Mouse (Mus musculus) frontal cortex, postnatal 25 days (tissue): ENCODE data around the gene Spaca3.

Source experiments
- DNase-seq, 2 experiments: peaks; one replicate each; pipeline ENCODE4 v3.0.0; 2022; ENCODE audit warnings: low spot score in 2 of 2

The Spaca3 gene

DNA sequence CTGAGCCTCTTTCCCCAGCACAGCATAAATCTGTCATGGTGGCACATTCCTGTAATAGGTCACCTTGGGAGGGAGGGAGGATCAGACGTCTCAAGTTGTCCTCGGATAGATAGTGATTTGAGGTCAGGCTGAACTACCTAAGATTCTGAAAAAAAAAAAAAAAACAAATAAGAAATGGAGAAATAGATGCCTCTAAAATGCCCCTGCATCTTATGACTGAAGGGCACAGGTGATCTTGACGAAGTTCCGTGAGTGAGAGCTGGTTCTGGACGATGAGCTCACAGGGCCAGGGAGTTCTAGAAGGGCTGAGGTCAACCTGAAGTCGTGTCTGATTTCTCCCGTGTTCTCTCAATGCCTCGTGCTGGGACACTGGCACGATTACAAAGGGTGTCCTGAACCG lies at the start of gene Spaca3:
Gene Spaca3, plus strand, starts transcription at position 301 of the 400 bp plus-strand sequence.
- no peak for DNase-seq

DNA sequence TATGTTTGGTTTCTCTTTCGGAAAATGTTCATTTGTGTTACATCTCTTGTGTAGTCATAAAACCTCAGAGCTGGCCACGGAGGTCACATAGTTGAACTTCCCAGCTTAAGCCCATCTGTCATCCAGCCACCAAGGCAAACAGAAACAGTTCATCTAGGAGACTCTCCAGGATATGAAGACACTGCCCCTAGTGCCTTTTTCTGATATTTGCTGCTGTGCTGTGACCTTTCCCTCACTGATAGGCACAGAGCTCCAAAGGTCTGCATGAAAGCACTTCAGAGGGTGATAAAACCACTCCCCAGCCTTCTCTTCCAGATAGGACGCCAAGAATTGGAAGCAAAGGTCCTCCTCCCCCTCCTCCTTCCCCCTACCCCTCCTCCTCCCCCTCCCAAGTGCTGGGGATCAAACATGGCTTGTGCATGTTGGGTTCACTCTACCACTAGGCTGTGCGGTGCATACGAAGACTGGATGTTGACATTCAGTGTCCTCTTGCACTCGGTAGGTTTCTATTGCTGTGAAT lies 49.6 kb upstream of the Spaca3 start:
- no peak for DNase-seq

DNA sequence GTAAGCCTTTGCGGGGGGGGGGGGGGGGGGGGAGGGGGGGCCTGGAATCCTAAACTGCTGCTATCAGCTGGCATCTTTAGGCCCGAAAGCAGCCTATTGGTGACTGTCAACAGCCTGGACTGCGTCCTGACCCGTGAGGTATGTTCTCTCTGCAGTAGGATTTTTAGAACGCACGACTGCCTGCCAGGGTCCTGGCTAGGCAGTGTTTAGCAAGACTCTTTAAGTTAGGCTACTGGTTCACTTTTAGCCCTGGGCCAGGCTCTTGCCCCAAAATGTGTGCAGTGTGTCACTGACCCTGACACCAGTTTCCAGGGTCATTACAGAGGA lies 48.5 kb upstream of the Spaca3 start:
- no peak for DNase-seq

DNA sequence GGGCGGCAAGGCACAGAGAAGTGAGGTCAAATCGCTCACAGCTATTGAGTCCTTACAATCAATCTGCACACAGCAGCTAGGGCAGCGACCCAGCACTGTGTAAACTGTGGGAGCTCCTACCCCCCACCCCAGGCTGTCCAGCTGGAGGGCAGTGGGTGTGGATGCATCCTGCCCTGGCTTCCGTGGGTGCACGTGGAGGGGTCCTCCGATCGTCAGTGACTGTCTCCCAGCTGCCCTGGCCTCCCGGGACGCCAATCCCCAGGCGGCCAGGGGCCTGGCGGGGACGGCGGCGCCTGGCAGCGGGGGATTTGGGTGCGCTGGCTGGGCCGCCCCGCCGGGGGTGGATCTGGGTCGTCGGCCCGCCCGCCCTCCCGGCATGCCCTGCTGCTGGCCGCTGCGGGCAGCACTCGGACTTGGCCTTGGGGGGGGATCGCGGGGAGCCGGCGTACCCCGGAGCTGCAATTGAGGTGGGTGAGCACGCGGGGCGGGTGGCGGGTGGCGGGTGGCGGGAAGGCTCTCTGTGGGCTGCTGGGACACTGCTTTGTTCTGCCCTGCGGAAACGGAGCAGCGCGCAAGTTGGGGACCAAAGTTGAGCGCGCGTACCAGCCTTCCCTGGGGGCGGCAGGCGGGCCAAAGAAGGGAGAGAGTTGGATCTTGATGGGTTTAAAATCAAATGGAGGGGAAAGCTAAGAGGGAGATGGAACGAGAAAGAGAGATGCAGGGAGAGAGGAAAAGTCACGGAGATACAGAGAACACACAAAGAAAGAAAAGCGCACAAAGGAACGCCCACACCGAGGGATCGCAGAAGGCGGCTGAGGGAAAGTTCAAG lies 48.0 kb upstream of the Spaca3 start, which contains the start of gene Tmem98:
Gene Tmem98, plus strand, starts transcription at position 183 of the 829 bp plus-strand sequence.
- DNase-seq, result no peak

DNA sequence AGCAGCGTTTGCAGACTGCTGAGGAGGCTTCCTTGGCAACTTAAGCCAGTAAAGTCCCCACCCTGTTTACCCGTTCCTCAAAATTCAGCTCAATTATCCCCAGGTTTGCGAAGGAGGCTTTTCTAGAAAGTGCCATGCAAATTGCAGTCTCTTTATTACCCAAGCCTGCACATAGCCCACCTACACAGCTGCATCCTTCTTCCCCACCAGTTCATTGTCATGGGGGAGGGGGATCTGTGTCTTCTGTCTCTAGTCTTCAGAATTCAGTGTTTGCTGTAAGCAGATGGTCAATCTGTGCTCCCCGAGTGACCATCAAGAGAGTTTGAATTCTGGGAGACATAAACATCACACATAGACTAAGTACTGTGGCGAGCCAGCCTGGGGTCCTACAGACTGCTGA lies 47.0 kb upstream of the Spaca3 start:
- DNase-seq, result no peak

DNA sequence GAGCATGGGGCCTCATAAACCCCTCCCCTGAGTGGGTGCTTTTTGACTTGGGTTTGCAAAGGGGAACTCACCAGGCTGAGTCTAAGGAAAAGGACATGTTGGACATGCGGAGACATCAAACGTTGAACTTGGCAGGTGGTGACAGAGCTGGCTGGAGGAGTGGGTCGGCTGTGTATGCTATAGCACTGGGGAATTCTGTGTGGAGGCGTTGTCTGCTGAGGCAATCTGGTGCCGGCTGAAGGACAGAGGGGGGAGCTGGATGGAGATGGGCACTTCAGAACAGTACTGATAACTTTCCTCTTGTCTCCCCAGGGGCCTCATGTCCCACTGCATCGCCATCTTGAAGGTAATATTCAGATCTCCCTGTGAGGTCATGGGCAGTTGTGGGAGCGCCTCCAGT lies 42.8 kb upstream of the Spaca3 start:
- DNase-seq, result no peak

DNA sequence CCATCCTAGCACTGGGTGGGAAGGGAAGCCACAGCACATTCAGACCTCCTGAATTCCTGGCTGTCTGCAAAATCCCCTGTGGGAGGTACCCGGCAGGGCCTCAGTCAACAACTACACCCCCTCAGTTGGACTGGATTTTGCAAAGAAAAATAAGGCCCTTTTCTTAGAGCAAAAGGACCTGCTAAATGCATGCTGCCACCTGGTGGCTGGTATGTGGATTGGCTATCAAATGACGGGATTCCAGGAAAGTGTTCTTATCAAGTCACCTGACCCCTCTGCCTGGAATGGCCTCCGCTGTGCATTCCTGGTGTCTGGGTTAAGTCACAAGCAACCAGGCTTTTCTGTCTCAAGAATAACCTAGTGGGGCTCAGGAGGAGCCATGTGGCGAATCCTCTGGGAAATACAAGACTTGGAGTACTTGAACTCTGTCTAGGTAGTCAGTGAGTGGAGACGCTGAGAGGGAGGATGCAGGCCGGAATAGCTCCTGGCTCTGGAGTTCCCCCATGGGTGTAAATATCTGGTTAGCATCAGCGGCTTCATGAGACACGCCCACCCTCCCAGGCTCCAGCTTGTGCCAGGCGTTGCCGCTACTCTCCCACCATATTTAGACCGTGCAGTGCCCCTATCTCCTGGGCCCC lies 40.0 kb upstream of the Spaca3 start:
- DNase-seq, result peak; percentile 37 to 56

DNA sequence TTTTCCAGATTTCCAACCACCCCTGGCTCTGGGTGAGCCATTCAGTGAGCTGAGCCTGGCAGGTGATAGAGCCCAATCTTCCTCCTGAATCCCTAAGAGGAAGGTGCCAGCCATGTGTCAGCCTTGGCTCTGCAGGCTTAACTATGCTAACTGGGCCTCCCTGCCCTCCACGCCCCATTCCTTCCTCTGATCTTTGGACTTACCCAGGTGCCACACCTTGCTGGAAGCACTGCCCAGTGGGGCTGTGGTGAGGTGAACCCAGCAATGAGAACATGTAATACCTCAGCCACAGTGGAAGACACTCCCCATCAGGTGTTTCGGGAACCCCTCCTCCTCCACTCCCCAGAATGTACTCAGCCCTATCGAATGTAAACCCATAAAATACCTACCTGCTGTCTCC lies 38.1 kb upstream of the Spaca3 start:
- DNase-seq, result no peak

DNA sequence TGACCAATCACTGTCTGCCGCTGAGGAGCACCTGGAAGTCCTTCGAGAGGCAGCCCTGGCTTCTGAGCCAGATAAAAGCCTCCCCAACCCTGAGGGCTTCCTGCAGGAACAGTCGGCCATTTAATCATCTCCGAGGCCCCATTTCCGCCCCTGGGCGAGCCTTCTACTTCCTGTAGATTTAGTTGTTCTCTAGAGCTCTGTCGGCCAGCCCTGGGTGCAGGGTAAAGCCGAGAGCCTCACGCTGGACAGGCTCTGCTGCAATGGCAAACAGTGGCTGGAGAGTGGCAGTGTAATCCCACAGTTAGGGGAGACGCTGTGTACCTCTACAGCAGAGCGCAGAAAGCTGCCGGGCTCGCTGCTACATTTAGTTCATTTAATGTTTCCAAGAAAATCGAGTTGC lies 36.9 kb upstream of the Spaca3 start:
- no peak for DNase-seq

DNA sequence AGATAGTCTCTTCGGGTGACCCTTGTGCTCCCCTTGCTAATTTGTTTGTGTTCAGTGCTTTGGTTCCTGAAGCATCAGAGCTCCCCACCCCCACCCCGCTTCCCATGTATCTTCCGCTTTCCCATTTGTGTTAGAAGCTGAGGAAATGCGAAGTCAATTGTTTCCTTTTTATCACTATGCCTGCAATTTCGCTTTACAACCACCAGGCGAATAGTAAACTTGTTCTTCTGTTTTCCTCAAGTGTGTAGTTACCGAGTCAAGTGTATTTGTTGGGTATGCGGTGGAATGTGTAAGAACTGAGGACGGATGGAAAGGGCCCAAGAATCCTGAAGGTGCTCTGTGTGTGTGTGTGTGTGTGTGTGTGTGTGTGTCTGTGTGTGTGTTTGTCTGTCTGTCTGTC lies 36.4 kb upstream of the Spaca3 start:
- no peak for DNase-seq

DNA sequence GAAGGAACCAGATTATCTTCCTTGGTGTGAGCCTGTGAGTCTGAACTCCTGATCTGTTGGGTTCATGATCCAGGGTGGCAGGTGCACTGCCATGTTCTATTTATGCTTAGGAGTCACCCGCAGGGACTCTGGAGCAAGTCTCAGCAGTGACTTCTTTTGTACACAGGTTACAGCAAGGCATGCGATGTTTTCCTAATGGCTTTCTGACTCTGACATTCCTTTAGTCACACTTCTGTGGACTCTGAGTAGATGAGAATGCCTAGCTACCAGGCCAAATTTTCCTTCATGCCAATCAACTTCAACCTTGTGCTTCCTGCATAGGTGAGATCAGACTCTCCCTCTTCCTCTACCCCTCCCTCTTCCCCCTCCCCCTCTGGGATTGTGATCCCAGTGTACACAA lies 22.8 kb upstream of the Spaca3 start:
- DNase-seq, result no peak

DNA sequence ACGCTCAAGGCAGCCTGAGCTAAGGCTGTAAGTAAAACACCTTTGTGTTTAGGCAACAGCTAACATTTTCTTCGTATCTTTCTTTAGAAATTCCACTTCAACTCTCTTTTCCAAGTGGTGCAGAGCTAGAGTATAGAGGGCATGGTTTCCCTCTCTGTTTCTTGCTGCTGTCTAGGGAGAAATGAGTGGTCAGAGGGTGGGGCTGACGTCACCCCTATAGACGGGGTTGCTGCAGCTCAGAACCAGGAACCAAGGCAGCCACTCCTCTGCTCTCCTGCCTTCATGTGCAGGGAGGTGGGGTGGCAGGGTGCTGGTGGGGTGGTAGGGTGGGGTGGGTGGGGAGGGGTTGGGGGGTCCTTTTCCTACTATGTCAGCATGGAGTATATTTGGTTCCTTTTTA lies 22.3 kb upstream of the Spaca3 start:
- DNase-seq, result no peak

DNA sequence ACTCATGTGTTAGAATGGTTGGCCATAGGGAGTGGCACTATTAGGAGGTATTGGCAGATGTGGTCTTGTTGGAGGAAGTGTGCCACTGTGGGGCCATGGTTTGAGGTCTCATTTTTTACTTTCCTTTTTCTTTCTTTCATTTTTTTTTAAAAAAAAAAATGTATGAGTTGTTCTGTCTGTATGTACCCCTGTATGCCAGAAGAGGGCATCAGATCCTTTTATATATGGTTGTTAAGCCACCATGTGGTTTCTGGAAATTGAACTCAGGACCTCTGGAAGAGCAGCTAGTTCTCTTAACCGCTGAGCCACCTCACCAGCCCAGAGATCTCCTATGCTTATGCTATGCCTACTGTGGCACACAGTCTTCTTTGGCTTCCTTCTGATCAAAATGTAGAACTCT lies 19.4 kb upstream of the Spaca3 start:
- DNase-seq, result no peak

DNA sequence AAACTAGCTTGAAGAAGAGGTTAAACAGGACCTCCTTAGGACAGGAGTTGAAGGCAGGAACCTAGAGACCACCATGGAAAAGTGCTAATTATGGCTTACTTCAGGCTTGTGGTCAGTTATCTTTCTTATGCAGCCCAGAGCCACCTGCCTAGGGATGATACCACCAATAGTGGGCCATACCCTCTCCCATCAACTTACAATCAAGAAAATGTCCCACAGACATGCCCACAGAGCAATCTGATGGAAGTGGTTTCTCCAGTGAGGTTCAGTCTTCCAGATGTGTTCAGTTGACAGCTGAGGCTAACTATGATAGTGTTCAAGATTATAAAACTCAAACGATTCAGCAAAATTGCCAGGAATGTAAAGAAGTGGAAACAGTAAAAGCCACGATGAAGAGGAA lies 14.7 kb upstream of the Spaca3 start:
- DNase-seq, result no peak

DNA sequence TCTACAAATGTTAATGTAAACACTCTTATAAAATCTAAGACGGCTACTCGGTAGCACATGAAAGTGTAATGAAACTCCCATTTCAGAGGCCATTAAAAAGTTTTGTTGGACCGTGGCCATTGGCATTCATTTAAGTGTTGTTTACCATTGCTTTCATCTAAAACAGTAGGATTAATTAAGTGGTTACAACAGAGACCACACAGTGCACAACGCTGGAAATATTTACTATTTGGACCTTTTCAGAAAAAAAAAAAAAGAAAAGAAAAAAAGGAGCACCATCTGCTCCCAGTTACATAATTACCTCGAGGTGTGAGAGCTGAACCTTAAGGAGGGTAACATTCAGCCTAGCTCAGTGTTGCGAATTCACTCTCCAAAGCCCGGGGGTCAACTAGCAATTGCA lies 12.7 kb upstream of the Spaca3 start:
- DNase-seq, result no peak

DNA sequence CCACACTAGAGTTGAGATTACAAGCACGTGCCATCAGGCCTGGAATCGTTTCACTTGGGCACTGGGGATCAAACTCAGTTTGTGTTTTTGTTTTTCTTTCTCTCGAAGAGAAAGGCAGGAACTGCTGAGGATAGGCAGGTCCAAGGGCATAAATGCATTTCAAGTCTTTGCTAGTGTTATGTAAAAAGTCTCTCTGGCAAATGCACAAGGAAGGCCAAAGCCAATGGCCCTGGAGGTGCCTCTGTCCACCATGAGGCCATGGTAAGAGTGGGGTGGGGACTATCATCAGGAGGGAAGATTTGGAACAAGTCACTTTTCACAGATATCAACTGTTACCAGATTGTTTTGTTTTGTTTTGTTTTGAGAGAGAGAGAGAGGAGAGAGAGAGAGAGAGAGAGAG lies 12.1 kb upstream of the Spaca3 start:
- DNase-seq, result no peak

DNA sequence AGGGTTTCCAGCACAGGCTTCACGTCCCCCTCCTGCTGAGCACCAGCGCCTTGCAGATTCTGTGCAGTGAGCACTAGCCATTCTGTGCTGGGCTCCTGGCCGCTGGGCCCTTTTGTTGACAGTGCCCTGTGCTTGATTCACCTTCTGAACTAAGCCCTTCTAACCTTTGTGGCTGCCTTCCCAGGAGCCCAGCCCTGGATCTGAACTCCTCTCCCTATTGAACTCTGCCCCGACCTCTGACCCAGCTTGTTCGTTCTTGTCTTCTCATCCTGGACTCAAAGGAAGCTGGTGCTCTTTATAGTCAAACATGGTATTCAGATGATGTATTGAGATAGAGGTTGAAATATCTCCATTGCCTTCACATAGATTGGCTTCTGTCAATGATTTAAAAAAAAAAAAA lies 10.0 kb upstream of the Spaca3 start:
- DNase-seq, result no peak

DNA sequence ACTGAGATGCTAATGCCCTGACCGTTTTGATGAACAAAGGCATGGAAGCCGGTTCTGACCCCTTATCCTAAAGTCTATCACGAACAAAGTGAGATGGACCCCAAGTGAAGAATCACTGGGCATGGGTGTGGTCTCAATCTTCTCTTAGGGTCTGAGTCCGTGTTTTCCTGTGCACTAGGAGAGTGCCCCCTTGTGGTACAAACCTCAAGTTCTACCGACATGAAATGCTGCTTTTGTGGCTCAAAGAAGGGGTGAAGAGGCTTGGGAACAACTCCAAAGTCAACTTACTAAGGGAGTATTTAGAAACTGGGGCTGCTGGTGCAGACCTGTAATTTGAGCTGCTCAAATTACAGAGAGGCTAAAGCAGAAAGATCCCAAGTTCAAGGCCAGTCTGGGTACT lies 6.3 kb upstream of the Spaca3 start:
- no peak for DNase-seq

DNA sequence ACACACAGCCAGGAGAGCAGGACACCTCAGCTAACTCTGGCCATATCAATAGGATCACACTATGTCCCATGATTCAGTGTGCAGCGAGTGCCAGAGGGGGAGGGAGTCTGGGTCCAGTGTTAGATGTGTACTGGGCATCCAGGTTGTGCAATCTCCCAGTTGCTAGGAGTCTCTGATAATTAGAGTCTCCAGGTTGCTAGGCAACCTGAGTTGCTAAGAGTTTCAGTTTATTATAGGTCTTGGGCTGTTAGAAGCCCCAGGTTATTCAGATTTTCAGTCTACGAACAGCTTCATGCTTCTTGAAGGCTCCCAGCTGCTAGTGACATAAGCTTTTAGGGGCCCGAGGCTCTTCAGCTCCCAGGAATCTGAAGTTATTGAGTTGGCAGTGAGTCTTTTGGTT lies 5.2 kb upstream of the Spaca3 start:
- no peak for DNase-seq

DNA sequence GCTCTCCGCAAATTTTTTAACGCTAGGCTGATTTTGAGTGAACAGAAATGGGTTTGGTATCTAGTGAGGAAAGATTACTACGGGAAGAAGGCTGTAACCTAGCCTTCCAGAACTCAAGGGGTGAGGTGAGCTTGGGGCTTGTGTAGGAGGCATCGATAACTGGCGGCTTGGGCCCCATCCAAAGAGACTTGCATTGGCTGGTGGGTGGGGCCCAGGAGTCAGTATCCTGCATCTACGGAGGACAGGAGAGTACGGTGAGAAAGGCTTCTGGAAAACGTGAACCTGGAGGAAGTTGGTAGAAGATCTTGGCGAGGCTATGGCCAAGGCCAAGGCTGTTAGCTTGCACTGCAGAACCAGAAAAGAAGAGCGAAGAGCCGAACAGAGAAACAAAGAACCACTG lies 3.7 kb upstream of the Spaca3 start:
- DNase-seq, result no peak

DNA sequence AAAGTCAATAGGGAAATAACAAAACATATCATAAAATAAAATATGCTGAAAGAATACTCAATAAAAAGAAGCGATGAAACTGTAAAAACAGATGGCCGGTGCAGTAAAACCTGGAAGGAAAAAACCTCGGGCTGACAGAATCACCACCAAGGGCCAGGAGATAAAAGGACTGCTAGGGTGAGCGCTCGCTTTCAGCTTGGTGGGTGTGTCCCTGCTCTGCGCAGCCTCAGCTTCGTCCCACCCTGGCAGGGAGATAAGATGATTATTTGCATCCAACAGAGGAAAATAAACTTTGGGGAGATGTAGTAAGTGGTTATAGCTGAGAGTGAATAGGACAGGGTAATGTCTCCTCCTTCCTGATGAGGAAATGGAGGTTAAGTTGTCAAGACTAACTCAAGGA lies 3.3 kb upstream of the Spaca3 start:
- no peak for DNase-seq

DNA sequence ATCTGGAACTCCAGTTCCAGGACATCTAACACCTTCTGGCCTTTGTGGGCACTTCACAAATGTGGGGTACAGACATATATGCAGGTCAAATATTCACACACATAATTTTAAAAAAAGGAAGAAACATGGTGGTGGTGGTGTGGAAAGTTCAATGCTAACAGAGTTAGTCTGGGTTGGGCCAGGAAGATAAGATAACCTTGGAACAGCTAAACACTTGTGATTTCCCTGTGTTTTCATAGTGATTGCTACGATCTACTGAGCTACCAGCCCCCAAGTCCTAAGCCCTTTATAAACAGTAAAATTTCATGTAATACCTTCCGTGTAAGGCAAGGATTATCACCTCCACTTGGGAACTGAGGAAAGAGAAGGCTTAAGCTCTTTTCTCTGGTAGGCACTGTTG lies 1.3 kb upstream of the Spaca3 start:
- DNase-seq, result no peak

DNA sequence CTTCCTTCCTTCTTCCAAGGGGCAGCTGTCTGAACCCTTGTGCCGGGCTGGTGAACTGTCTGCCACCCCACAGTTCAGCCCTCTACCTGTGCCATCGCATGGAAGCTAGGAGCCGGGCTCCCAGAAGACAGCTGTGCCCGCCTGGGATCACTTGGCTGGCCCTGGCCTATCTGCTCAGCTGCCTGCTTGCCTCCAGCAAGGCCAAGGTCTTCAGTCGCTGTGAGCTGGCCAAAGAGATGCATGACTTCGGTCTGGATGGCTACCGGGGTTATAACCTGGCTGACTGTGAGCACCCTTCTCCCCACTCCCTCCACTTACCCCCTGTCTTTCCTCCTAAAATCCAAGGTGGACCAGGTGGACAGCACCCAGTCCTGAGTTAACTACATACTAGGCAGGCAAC lies 4.8 kb downstream of the Spaca3 start:
- no peak for DNase-seq

DNA sequence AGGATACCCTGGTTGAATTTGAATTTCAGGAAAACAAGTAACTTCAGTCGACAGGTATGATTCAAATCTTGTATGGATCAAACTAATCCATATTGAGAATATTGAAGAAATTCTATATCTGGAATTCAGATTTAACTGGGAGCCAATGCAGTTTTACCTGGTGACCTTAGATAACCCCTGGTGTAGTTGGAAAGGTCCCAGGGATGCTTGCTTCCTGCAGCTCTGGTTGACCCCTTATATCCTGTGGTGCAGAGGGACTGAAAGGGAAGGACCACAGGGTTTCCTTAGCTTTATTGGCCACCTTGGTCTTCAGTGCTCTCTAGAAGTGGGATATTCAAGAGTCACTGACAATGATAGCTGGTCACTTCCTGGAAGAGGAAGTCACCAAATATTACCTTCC lies 9.9 kb downstream of the Spaca3 start:
- no peak for DNase-seq
